Mouse (Mus musculus) Patski (cell line): ENCODE results near the gene Cyp2c55. TPM values are rescaled to one million over a fixed set of nuclear protein-coding genes. Genes with fewer than 3 reads are reported as not detected.
A peak's percentile ranks its signal among the peaks of the same experiment; 100 is the strongest.

Source experiments
- ATAC-seq: fragments of 100-300 bp; one replicate; pipeline ENCODE4 v1.8.0; 2021
- CTCF ChIA-PET: fragments of 350-600 bp; sonication (Branson Sonifier 250); formaldehyde crosslinking; loops from one replicate; lab custom pipeline; 2022; ENCODE audit warnings: inconsistent platforms; lab: Charles Lee
- POLR2A ChIA-PET: fragments of 350-600 bp; sonication (Branson Sonifier 250); formaldehyde crosslinking; loops from one replicate; lab custom pipeline; 2022; ENCODE audit warnings: antibody characterized with exemption, inconsistent platforms; lab: Charles Lee
- DNase-seq: peaks from one replicate; pipeline ENCODE4 v3.0.0-alpha.2; 2011; ENCODE audit warnings: low read depth, low spot score
- H3K27me3 ChIP-seq: fragments of 371-371 bp; one replicate; pipeline ENCODE4 v1.5.1; 2021
- CTCF ChIP-seq: fragments of 100-300 bp; IDR thresholded peaks from one replicate; pipeline ENCODE4 v1.5.1; 2021
- in situ Hi-C: fragments of 300-500 bp; cut with MboI; formaldehyde crosslinking; loops from 3 replicates; pipeline ENCODE4 v1.11.1; 2018; ENCODE audit warnings: low pct_unique_long_range_greater_than_20kb, mixed read lengths
- polyA plus RNA-seq: library from polyadenylated mRNA; unstranded; gene quantifications from one replicate; pipeline ENCODE4 v1.2.3, GENCODE M21; 2021

The Cyp2c55 gene
- not detected for polyA plus RNA-seq

- in situ Hi-C loops: no loop called here
- CTCF ChIA-PET: no interaction called here
- POLR2A ChIA-PET: no interaction called here
- H3K27me3 ChIP-seq: peaks cover 8% of the 10 kb centered on the region
- no peak for TF ChIP-seq CTCF
- no peak for DNase-seq
- no peak for ATAC-seq
Observed at GRCm38 (mm10) chr19:39006715-39007114, at the start of gene Cyp2c55. Gene Cyp2c55, plus strand, starts transcription at chr19:39007019.

- no peak for DNase-seq
- H3K27me3 ChIP-seq: no peaks in the 10 kb centered on the region
- no peak for TF ChIP-seq CTCF
- in situ Hi-C loops: no loop called here
- CTCF ChIA-PET: interaction anchor here (1.3 kb wide), 1 partner anchor 11 kb away, joined by 5 read pairs; no protein-coding TSS in a partner anchor
- POLR2A ChIA-PET: no interaction called here
- peak; percentile 8 for ATAC-seq
Observed at GRCm38 (mm10) chr19:38970741-38971140, 36.1 kb upstream of the Cyp2c55 start.

GRCm38 (mm10) chr19:38972581-38972980 lies 34.2 kb upstream of the Cyp2c55 start:
- ChIA-PET POLR2A (no interaction called here), CTCF (no interaction called here)
- DNase-seq (no peak), ATAC-seq (no peak)
- no peak for TF ChIP-seq CTCF
- in situ Hi-C loops: no loop called here
- H3K27me3 ChIP-seq: no peaks in the 10 kb centered on the region

GRCm38 (mm10) chr19:38973666-38974065 lies 33.2 kb upstream of the Cyp2c55 start:
- ATAC-seq (peak; percentile 99), DNase-seq (peak; percentile 37)
- ChIA-PET CTCF (no interaction called here), POLR2A (no interaction called here)
- in situ Hi-C loops: no loop called here
- no peaks in the 10 kb centered on the region for H3K27me3 ChIP-seq
- no peak for TF ChIP-seq CTCF

GRCm38 (mm10) chr19:38976269-38976668 lies 30.6 kb upstream of the Cyp2c55 start:
- ChIA-PET POLR2A (no interaction called here), CTCF (interaction anchor here (1.6 kb wide), 1 partner anchor 16 kb away, joined by 3 read pairs; no protein-coding TSS in a partner anchor)
- ATAC-seq (no peak), DNase-seq (no peak)
- no peaks in the 10 kb centered on the region for H3K27me3 ChIP-seq
- in situ Hi-C loops: no loop called here
- TF ChIP-seq CTCF: no peak

- ChIA-PET CTCF (interaction anchor here (0.7 to 1.2 kb wide), 3 partner anchors 11 to 1243 kb away, joined by 4 to 6 read pairs (median 5); no protein-coding TSS in a partner anchor), POLR2A (no interaction called here)
- ATAC-seq: peak; percentile 51
- no peak for DNase-seq
- H3K27me3 ChIP-seq: no peaks in the 10 kb centered on the region
- peak; percentile 82 for TF ChIP-seq CTCF
- in situ Hi-C loops: loop anchor here (5.0 to 10.0 kb wide), 2 partner anchors 953 to 1245 kb away; no protein-coding TSS in a partner anchor
Observed at GRCm38 (mm10) chr19:38981966-38982365, 24.9 kb upstream of the Cyp2c55 start.

GRCm38 (mm10) chr19:38998248-38998647 lies 8.6 kb upstream of the Cyp2c55 start:
- in situ Hi-C loops: no loop called here
- DNase-seq (no peak), ATAC-seq (no peak)
- CTCF ChIA-PET: no interaction called here
- peaks cover 13% of the 10 kb centered on the region for H3K27me3 ChIP-seq
- TF ChIP-seq CTCF: no peak
- POLR2A ChIA-PET: interaction anchor here (0.6 kb wide), 1 partner anchor 15 kb away, joined by 3 read pairs; no protein-coding TSS in a partner anchor

- DNase-seq (no peak), ATAC-seq (no peak)
- no peak for TF ChIP-seq CTCF
- in situ Hi-C loops: no loop called here
- H3K27me3 ChIP-seq: peaks cover 13% of the 10 kb centered on the region
- ChIA-PET POLR2A (interaction anchor here (0.6 kb wide), 1 partner anchor 16 kb away, joined by 3 read pairs; no protein-coding TSS in a partner anchor), CTCF (no interaction called here)
Observed at GRCm38 (mm10) chr19:38998676-38999075, 8.1 kb upstream of the Cyp2c55 start.

- peaks cover 4% of the 10 kb centered on the region for H3K27me3 ChIP-seq
- ATAC-seq (no peak), DNase-seq (no peak)
- POLR2A ChIA-PET: interaction anchor here (1.0 kb wide), 1 partner anchor 10 kb away, joined by 3 read pairs; no protein-coding TSS in a partner anchor
- no peak for TF ChIP-seq CTCF
- CTCF ChIA-PET: interaction anchor here (0.8 to 1.2 kb wide), 2 partner anchors 9 to 13 kb away, joined by 3 read pairs; no protein-coding TSS in a partner anchor
- in situ Hi-C loops: no loop called here
Observed at GRCm38 (mm10) chr19:39005132-39005531, 1.7 kb upstream of the Cyp2c55 start.

- POLR2A ChIA-PET: no interaction called here
- in situ Hi-C loops: no loop called here
- TF ChIP-seq CTCF: no peak
- no peak for ATAC-seq
- no peak for DNase-seq
- H3K27me3 ChIP-seq: peaks cover 14% of the 10 kb centered on the region
- CTCF ChIA-PET: no interaction called here
Observed at GRCm38 (mm10) chr19:39057928-39058327, 51.1 kb downstream of the Cyp2c55 start.

- DNase-seq (no peak), ATAC-seq (no peak)
- ChIA-PET POLR2A (no interaction called here), CTCF (no interaction called here)
- in situ Hi-C loops: no loop called here
- H3K27me3 ChIP-seq: peaks cover 14% of the 10 kb centered on the region
- TF ChIP-seq CTCF: no peak
Observed at GRCm38 (mm10) chr19:39060719-39061118, 53.9 kb downstream of the Cyp2c55 start, which contains the start of gene Cyp2c65. Gene Cyp2c65, plus strand, starts transcription at chr19:39061015.

Other genes with a start within 250 kb of the Cyp2c55 start
- gene Noc3l, start 187.8 kb upstream of the Cyp2c55 start, polyA plus RNA-seq: 21.2 TPM
- gene Tbc1d12, start 170.4 kb upstream of the Cyp2c55 start, polyA plus RNA-seq: 13.4 TPM
- gene Hells, start 76.1 kb upstream of the Cyp2c55 start, polyA plus RNA-seq: 31.0 TPM
- gene Cyp2c65, start 54.0 kb downstream of the Cyp2c55 start, polyA plus RNA-seq: not detected
- not detected for gene Cyp2c66, start 106.9 kb downstream of the Cyp2c55 start, polyA plus RNA-seq